Mouse (Mus musculus): ENCODE measurements at regions not wholly inside any gene's neighbourhood (a gene's known extent, or its start where the extent isn't known, plus 50 kb on each side); places are given as distances from the start of the nearest gene placed in this dataset.
A peak's percentile ranks its signal among the peaks of the same experiment; 100 is the strongest.

GRCm38 (mm10) chr4:34465845-34466244, 84.9 kb upstream of the Akirin2 start:
- Histone ChIP-seq H3K4me2 (ENCODE audit: insufficient read depth, low read depth, poor library complexity, severe bottlenecking) (no peak overlapping the region), H3K27ac (ENCODE audit: insufficient read depth, low read depth) (no peak overlapping the region), H3K9ac (ENCODE audit: insufficient read depth, low read depth) (no peak overlapping the region), H3K27me3 (replicated peaks) (no peaks in the 10 kb centered on the region), H3K36me3 (replicated peaks in 1 of 2; ENCODE audit: control insufficient read depth in 1 of 2, insufficient read depth in 1 of 2, low read length in 1 of 2) (no peaks in the 10 kb centered on the region), H3K79me2 (replicated peaks; ENCODE audit: control insufficient read depth, extremely low read depth, insufficient read depth, poor library complexity, severe bottlenecking) (no peaks in the 10 kb centered on the region), H3K4me3 (replicated peaks in 1 of 3; ENCODE audit: low read depth in 2 of 3, low read length in 2 of 3, poor library complexity in 1 of 3) (no peak overlapping the region), H3K9me3 (replicated peaks; ENCODE audit: low read length) (no peaks in the 10 kb centered on the region), H3K4me1 (ENCODE audit: control insufficient read depth in 1 of 2, insufficient read depth in 2 of 2) (peaks cover 0 to 3% of the 10 kb centered on the region in 2 experiments; a peak in 1 of 4 replicates)
- dilution Hi-C loops (cut with MboI; ENCODE audit: extremely low pct_ligation_motif_present, extremely low pct_unique_long_range_greater_than_20kb, low sequenced_read_pairs): no loop called here
- TF ChIP-seq MAX (IDR thresholded peaks at IDR 0.05; ENCODE audit: low read length): no peak
- TF ChIP-seq CHD2 (IDR thresholded peaks at IDR 0.05; ENCODE audit: low read length): no peak
- TF ChIP-seq MEF2A (IDR thresholded peaks at IDR 0.05; ENCODE audit: borderline replicate concordance, low read depth, low read length): no peak
- TF ChIP-seq IRF4 (IDR thresholded peaks at IDR 0.05; ENCODE audit: low read depth, low read length): no peak
- peak; percentile 5 for DNase-seq (ENCODE audit: extremely low read depth)
- in situ Hi-C loops (cut with MboI; ENCODE audit: low pct_ligation_motif_present, low pct_unique_long_range_greater_than_20kb, low sequenced_read_pairs): no loop called here

- no peak overlapping the region for H3K9ac ChIP-seq (ENCODE audit: insufficient read depth, low read depth)
- no peak overlapping the region for H3K4me3 ChIP-seq (replicated peaks in 1 of 3; ENCODE audit: low read depth in 2 of 3, low read length in 2 of 3, poor library complexity in 1 of 3)
- no peaks in the 10 kb centered on the region for H3K79me2 ChIP-seq (replicated peaks; ENCODE audit: control insufficient read depth, extremely low read depth, insufficient read depth, poor library complexity, severe bottlenecking)
- no peaks in the 10 kb centered on the region for H3K27me3 ChIP-seq (replicated peaks)
- H3K36me3 ChIP-seq (replicated peaks in 1 of 2; ENCODE audit: control insufficient read depth in 1 of 2, insufficient read depth in 1 of 2, low read length in 1 of 2): no peaks in the 10 kb centered on the region
- no peak overlapping the region for H3K27ac ChIP-seq (ENCODE audit: insufficient read depth, low read depth)
- dilution Hi-C loops (cut with MboI; ENCODE audit: extremely low pct_ligation_motif_present, extremely low pct_unique_long_range_greater_than_20kb, low sequenced_read_pairs) (no loop called here), in situ Hi-C loops (cut with MboI; ENCODE audit: low pct_ligation_motif_present, low pct_unique_long_range_greater_than_20kb, low sequenced_read_pairs) (no loop called here)
- DNase-seq (ENCODE audit: extremely low read depth): no peak
- no peak overlapping the region for H3K4me2 ChIP-seq (ENCODE audit: insufficient read depth, low read depth, poor library complexity, severe bottlenecking)
- no peaks in the 10 kb centered on the region for H3K9me3 ChIP-seq (replicated peaks; ENCODE audit: low read length)
- TF ChIP-seq UBTF (IDR thresholded peaks at IDR 0.05; ENCODE audit: low read depth, low read length) (no peak), NELFE (IDR thresholded peaks at IDR 0.05; ENCODE audit: low read depth, low read length) (no peak), POLR2A (IDR thresholded peaks at IDR 0.05; ENCODE audit: low read depth, low read length) (no peak), IRF4 (IDR thresholded peaks at IDR 0.05; ENCODE audit: low read depth, low read length) (no peak), SMC3 (IDR thresholded peaks at IDR 0.05; ENCODE audit: low read depth, low read length) (no peak), TCF12 (IDR thresholded peaks at IDR 0.05; ENCODE audit: low read depth, low read length) (no peak), PAX5 (IDR thresholded peaks at IDR 0.05; ENCODE audit: low read length) (no peak)
- H3K4me1 ChIP-seq (ENCODE audit: control insufficient read depth in 1 of 2, insufficient read depth in 2 of 2): peaks cover 0 to 3% of the 10 kb centered on the region in 2 experiments; a peak in 1 of 4 replicates
Observed at GRCm38 (mm10) chr4:34466309-34466708, 84.4 kb upstream of the Akirin2 start.

GRCm38 (mm10) chr4:34468096-34468495, 82.6 kb upstream of the Akirin2 start:
- TF ChIP-seq ZNF384 (IDR thresholded peaks at IDR 0.05; ENCODE audit: low read depth, low read length) (no peak), BHLHE40 (IDR thresholded peaks at IDR 0.05; ENCODE audit: low read depth, low read length) (no peak), CTCF (conservative IDR thresholded peaks at IDR 0.05 in 1 of 2, IDR thresholded peaks at IDR 0.05 in 1 of 2; ENCODE audit: low read depth in 2 of 2, low read length in 2 of 2) (no peak), MYC (IDR thresholded peaks at IDR 0.05; ENCODE audit: low read depth, low read length) (no peak), POLR2A (IDR thresholded peaks at IDR 0.05; ENCODE audit: low read depth, low read length) (no peak)
- Histone ChIP-seq H3K4me3 (replicated peaks in 1 of 3; ENCODE audit: low read depth in 2 of 3, low read length in 2 of 3, poor library complexity in 1 of 3) (no peak overlapping the region), H3K79me2 (replicated peaks; ENCODE audit: control insufficient read depth, extremely low read depth, insufficient read depth, poor library complexity, severe bottlenecking) (no peaks in the 10 kb centered on the region), H3K9ac (ENCODE audit: insufficient read depth, low read depth) (no peak overlapping the region), H3K36me3 (replicated peaks in 1 of 2; ENCODE audit: control insufficient read depth in 1 of 2, insufficient read depth in 1 of 2, low read length in 1 of 2) (no peaks in the 10 kb centered on the region), H3K4me2 (ENCODE audit: insufficient read depth, low read depth, poor library complexity, severe bottlenecking) (no peak overlapping the region), H3K4me1 (ENCODE audit: control insufficient read depth in 1 of 2, insufficient read depth in 2 of 2) (peaks cover 0 to 3% of the 10 kb centered on the region in 2 experiments; a peak in 1 of 4 replicates), H3K9me3 (replicated peaks; ENCODE audit: low read length) (no peaks in the 10 kb centered on the region), H3K27ac (ENCODE audit: insufficient read depth, low read depth) (no peak overlapping the region), H3K27me3 (replicated peaks) (no peaks in the 10 kb centered on the region)
- dilution Hi-C loops (cut with MboI; ENCODE audit: extremely low pct_ligation_motif_present, extremely low pct_unique_long_range_greater_than_20kb, low sequenced_read_pairs): no loop called here
- in situ Hi-C loops (cut with MboI; ENCODE audit: low pct_ligation_motif_present, low pct_unique_long_range_greater_than_20kb, low sequenced_read_pairs): no loop called here
- DNase-seq (ENCODE audit: extremely low read depth): no peak

All from CH12.LX (cell line).